Mouse (Mus musculus): ENCODE results near the gene Pskh1. TPM values are rescaled to one million over a fixed set of nuclear protein-coding genes. Genes with fewer than 3 reads are reported as not detected.

The Pskh1 gene
- total RNA-seq, 2 experiments from 2014 or later, result 5.4 to 7.1 TPM

DNA sequence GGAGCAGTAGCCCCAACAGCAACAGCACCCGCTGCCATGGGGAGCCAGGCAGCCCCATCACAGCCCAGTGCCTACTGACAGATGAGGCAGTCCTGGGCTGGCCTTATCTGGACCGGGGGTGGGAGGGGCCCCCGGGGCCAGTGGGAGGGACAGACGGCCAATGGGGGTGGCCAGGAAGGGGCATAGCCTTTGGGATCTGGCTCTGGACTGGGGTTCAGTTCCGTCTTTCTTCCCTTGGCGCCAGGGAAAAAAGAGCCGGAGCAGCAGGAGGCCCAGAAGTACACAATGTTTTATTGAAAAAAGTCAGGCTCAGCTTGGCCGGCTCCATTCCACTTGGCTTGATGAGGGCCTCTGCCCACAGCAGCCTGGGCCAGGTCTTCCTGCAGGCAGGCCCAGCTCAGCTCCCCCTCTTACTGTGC lies 43.1 kb downstream of the Pskh1 start, which contains the start of gene Lcat:
Gene Lcat (minus strand): TSS at position 62 of the 419 bp plus-strand sequence.
- no peak for ATAC-seq (replicated peaks; ENCODE audit: low FRiP score, poor library complexity, severe bottlenecking)

DNA sequence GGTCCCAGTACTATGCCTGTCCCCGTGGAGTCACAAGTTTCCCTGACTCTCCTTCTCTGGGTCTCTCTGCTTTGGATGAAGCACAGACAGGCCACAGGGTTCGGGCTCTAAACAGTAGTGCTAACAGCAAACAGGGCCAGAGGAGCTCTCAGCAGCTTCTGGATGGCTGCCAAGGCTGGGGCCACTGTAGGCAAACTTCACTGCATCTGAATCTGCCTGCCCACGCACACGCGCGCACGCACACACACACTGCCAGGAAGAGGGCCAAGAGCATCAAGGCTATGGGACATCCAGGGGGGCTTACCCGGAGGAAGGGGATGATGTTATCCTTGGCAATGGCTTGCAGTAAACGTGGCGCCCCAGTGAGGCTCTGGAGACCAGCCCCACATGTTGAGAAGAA lies 49.1 kb downstream of the Pskh1 start:
- ATAC-seq (replicated peaks; ENCODE audit: low FRiP score, poor library complexity, severe bottlenecking), result no peak

DNA sequence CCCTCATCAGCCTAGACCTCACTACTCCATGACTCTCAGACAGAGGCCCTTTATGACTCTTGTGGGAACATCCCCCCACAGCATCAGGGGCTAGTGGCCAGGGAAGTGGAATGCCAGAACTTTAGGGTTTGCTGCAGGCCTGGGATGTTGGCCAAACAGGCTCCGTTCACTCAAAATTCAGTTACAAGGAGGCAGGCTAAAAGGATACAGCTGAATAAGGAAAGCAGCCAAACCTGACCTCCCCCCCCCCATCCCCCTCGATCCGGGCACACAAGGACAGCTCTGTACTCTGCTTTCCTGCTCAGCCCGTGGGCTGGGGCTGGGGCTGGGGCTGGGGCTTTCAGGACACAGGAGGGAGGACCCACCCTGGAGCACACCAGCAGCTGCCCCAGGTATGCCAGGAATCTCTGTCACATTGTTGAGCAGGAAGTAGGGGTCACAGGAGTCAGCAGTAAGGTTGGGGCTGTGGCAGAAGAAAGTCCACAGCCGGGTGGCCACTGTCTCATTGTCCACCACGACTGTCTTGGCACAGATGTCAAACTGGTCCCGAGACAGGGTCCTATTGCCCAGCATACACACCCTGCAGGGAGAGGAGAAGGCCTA lies 50.9 kb downstream of the Pskh1 start:
- ATAC-seq (replicated peaks; ENCODE audit: low FRiP score, poor library complexity, severe bottlenecking), result no peak

DNA sequence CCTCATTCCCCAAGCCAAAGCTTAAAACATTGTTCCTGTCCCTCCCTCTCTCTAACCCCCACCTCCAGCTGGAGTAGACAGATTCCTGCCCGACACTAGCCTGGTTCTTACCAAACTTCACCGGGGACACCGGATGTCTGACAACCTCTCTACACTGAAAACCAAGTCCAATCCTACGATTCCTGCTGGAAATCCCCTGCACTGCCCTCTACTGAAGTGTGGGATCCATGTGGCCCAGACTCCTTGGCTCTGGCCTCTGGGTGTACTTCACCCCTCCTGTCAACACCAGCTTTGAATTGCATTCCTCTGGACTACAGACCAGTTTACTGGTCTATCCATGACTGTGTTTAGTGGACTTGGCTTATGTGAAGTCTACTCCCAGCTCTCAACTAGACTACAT lies 56.3 kb downstream of the Pskh1 start:
- ATAC-seq (replicated peaks; ENCODE audit: low FRiP score, poor library complexity, severe bottlenecking), result no peak

DNA sequence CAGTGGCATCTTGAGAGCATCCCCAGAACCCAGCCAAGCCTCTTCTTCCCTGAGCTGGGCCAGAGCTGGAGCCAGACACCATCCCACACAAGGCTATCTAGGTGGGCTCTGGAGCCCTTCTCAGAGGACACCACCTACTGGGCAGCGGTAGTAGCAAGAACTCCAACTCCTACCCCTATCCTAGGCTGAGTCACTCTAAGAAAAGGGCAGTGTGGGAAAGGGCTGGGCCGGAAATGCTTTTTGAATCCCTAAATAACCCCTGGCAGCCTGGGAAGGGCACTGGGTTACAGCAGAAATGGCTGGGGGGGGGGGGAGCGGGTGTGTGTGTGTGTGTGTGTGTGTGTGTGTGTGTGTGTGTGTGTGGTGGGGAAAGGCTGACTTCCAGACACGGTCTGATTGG lies 57.6 kb downstream of the Pskh1 start:
- no peak for ATAC-seq (replicated peaks; ENCODE audit: low FRiP score, poor library complexity, severe bottlenecking)

DNA sequence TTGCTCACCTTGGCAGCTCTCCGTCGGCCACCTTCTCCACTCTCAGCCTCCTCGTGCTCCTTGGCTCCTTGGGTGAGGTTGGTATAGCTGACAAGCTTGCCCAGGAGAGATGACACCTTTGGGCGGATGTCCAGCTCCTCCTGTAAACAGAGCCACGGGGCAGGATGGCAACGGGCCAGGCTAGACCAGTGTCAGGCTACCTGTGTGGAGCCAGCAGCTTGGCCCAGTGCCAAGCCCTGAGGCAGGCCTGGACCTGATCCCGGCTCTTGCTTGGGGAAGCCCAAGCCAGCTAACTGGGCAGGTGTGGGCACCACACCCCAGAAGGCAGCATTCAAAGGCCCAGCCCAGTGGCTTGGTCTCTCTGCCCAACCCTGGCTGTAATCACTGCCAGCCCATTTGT lies 59.1 kb downstream of the Pskh1 start:
- ATAC-seq (replicated peaks; ENCODE audit: low FRiP score, poor library complexity, severe bottlenecking), result no peak

DNA sequence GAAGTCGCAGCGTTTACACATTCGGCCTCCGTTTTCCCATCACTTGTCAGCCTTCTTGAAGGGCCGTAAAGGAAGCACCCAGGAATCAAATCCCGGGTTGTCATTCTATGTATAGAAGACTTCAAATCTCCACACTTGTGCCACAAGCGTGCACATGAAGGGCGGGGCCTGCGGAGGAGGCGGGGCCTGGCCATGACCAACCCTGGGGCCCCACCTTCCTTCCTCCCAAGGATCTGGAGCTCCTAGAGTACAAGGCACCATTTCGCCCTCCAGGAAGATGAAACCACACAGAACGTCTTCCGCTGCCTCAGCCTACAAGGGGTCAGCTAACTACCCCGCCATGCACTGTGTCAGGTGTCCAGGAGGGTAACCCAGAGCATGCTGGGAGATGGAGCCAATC lies 60.9 kb downstream of the Pskh1 start:
- ATAC-seq (replicated peaks; ENCODE audit: low FRiP score, poor library complexity, severe bottlenecking), result peak; percentile 44

DNA sequence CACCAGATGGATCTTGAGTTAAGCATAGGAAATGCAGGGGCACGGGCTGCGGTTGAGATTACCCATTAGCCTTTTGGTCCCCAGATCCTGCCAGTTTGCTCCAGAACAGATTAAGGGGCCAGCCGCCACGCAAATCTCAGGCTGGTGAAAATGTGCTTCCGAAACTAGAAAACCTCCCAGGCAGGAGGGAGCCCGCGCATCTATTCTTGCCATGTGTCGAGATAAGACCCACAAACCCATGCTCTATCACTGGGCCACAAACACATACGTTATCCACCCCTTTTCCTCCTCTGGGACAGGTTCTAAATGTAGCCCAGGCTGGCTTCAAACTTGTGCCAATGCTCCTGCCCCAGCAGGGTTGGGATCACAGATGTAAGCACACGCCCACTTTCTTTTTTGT lies 61.3 kb downstream of the Pskh1 start:
- no peak for ATAC-seq (replicated peaks; ENCODE audit: low FRiP score, poor library complexity, severe bottlenecking)

DNA sequence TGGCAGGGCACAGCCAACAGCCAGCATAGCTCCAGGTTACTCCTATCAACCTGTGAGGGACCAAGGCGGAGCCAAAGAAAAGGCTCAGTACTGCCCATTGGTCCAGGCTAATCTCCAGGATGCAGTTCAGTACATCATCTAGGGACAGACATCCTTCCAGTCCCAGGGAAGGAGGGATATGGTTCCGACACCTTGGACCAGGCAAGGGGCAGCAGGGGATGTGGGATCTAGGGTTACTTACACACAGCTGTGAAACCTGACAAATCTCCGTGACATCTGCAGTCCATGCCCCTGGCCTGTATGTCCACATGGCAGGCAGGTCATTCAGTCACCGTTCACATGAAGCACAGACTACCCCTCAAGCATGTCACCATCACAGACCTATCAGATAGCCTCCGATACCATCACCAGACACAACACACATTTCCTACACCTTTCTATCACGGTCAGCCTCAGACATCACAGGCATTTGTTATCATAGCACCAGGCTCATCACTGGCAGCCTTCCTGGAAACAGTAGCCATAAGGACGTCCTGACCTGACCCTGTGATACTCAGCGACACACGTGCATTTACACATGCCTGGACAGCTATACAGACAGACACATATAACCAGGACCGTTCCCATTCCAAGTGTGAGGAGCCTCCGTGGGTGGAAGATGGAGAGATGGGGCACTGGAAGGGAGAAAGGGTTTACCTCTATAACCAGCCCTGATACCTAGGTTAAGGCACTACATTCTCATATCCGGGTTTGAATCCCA lies 64.4 kb downstream of the Pskh1 start:
- no peak for ATAC-seq (replicated peaks; ENCODE audit: low FRiP score, poor library complexity, severe bottlenecking)

DNA sequence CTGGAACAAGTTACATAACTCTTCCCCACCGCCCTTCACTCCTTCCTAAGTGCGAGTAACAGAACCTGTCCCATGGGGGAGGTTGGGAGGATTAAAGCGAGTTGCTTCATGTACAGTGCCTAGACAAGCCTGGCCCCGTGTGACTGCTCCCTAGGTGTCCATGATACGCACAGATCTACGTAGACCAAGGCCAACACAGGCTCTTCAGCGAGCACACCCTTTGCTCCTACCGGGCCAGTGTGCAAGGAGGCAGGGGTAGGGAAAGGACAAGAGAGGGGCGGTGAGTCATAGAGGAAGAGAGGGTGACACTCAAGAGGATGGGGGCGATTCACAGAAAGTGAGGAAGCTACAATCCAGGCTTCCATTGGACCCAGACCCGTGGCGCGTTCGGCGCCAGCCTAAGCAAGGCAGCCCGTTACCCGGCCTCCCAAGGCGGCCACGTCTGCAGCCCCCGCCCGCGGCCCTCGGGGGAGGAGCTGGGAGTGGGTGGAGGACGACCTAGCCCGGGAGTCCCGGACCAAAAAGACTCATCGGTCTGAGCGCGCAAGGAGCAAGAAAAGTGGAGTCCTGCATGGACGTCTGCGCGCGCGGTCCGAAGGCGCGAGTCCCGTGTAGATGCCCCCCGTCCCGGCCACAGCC lies 65.1 kb downstream of the Pskh1 start:
- ATAC-seq (replicated peaks; ENCODE audit: low FRiP score, poor library complexity, severe bottlenecking), result peak; percentile 36; the same call in 1 of the 2 replicates

DNA sequence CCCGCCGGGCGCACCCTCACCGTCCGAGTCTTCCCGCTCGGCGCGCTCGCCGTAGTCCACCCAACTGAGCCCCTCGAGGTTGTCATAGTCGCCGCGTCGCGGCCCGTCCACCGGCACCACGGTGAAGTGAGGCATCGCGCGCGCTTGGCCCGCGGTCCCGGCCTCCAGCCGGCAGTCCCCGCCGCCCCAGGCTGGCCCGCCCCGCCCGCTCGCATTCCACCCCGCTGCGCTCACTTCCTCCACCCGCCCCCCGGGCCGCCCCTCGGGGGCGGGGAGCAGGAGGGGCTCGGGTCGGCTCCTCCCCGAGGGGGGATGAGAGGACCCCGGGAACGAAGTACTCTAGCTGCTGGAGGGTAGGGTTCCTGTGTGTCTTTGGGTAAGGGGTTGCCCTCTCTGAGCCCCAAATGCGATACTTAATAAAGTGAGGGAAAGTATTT lies 65.7 kb downstream of the Pskh1 start, which contains the start of gene Slc12a4:
Gene Slc12a4 (minus strand): TSS at position 193 of the 437 bp plus-strand sequence.
- peak; percentile 48 for ATAC-seq (replicated peaks; ENCODE audit: low FRiP score, poor library complexity, severe bottlenecking)

DNA sequence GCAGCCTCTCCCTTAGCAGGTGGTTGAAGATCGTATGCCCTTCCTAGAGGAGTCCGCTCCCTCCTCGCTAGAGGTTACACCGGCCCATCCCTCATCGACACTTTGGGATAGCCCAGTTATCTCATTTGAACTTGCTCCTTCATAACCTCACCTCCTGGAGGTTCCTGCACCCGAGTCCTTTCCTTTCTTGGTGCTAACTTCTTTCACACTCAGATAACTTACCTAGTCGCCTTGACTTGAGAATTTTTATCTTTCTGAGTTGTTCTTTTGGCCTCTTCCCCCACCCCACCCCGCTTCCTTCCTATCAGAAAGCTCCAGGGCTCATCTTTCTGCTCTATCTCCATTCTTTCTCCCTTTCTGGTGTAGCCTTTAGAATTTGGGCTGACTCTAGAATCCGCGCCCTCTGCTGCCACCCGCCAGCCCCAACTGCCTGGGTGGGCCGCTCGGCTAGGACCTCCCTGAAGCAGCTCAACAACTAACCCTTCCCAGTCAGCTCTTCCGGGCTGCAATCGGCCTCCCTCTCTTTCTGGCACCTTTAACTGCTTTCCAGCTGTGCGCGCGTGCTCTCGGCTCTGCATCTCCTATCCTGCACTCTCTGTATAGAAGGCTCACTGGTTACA lies 66.6 kb downstream of the Pskh1 start:
- peak; percentile 62 for ATAC-seq (replicated peaks; ENCODE audit: low FRiP score, poor library complexity, severe bottlenecking)

DNA sequence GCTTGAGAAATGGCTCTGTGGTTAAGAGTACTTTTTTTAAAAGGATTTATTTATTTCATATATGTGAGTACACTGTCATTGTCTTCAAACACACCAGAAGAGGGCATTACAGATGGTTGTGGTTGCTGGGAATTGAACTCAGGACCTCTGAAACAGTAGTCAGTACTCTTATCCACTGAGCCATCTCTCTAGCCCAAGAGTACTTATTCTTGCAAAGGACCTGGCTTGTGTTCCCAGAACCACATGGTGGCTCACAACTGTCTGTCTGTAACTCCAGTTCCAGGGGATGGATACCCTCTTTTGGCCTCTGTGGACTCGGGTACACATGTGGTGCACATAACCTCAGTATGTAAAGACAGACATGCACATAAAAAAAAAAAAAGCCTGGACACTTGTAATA lies 69.1 kb downstream of the Pskh1 start:
- ATAC-seq (replicated peaks; ENCODE audit: low FRiP score, poor library complexity, severe bottlenecking), result no peak

DNA sequence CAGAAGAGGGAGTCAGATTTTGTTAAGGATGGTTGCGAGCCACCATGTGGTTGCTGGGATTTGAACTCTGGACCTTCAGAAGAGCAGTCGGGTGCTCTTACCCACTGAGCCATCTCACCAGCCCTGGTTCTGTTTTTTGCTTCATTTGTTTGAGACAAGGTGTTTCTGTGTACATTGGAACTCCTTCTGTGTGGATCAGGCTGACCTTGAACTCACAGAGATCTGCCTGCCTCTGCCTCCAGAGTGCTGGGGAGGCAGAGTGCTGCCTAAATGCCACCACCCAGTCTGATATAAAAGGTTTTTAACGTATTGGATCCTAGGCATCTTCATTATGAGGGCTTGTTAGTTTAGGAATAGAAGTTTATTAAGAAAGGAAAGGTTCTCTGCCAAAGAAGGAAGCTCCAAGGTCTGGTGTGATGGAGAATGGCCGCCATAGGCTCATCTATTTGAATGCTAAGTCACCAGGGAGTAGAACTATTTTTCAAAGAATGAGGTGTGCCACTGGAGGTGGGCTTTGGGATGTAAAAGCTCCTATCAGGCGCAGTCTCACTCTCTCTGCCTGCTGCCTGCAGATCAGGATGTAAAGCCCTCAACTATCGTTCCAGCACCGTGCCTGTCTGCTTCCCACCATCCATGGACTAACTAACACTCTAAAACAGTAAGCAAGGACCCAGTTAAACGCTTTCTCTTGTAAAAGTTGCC lies 70.9 kb downstream of the Pskh1 start:
- no peak for ATAC-seq (replicated peaks; ENCODE audit: low FRiP score, poor library complexity, severe bottlenecking)

DNA sequence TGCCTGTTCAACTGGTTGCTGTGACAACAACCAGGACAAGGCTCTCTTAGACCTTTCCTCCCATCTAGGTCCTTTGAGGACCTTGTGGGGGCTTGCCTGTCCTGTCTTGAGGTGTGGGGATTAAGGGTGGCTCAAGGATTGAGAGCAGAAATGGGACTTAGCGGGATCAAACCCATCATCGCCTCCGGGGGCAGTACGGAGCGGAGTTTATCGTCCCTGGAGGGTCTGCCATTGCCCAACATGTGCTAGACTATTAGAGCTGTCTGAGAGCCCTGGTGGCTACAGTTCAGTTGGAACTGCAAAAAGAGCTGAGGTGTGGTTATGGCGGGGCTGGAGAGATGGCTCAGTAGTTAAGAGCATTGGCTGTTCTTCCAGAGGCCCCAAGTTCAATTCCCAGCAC lies 75.1 kb downstream of the Pskh1 start:
- no peak for ATAC-seq (replicated peaks; ENCODE audit: low FRiP score, poor library complexity, severe bottlenecking)

DNA sequence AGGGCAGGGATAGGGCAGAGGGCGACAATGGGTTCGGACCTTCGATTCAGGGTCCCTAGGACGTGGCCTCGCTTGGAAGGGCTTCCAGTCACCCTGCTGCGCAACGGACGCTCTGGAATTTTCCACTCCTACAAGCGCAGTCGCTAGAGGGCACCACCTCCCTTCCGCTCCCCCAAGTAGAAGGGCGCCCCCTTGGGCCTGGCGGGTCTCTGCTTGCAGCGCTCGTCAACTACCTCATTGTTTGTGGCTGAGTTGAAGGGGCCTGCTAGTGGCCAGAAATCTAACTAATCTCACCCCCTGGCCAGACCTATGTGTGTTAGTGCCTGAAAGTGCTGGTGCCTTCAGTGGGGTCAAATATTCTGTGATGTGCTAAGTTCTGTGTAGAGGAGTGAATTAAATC lies 79.1 kb downstream of the Pskh1 start, which contains the start of gene Dpep3:
Gene Dpep3 (minus strand): TSS at position 105 of the 400 bp plus-strand sequence.
- ATAC-seq (replicated peaks; ENCODE audit: low FRiP score, poor library complexity, severe bottlenecking), result no peak

DNA sequence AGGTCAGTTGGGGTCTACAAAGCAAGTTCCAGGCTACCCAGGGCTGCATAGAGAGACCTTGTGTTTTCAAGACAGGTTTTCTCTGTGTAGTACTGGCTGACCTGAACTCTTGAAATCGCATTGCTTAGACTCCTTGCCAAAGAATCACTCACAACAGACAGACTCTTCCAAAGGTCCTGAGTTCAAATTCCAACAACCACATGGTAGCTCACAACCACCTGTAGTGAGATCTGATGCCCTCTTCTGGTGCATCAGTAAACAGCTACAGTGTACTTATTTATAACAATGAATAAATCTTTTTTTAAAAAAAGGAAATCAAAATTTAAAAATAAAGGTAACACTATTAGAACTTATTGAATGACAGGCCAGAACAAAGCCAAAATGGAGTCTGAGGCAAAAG lies 80.9 kb downstream of the Pskh1 start:
- ATAC-seq (replicated peaks; ENCODE audit: low FRiP score, poor library complexity, severe bottlenecking), result no peak
